Mouse (Mus musculus): Measurements from ENCODE around the gene Fam186b.
A peak's percentile ranks its signal among the peaks of the same experiment; 100 is the strongest.

Gene Fam186b

DNA sequence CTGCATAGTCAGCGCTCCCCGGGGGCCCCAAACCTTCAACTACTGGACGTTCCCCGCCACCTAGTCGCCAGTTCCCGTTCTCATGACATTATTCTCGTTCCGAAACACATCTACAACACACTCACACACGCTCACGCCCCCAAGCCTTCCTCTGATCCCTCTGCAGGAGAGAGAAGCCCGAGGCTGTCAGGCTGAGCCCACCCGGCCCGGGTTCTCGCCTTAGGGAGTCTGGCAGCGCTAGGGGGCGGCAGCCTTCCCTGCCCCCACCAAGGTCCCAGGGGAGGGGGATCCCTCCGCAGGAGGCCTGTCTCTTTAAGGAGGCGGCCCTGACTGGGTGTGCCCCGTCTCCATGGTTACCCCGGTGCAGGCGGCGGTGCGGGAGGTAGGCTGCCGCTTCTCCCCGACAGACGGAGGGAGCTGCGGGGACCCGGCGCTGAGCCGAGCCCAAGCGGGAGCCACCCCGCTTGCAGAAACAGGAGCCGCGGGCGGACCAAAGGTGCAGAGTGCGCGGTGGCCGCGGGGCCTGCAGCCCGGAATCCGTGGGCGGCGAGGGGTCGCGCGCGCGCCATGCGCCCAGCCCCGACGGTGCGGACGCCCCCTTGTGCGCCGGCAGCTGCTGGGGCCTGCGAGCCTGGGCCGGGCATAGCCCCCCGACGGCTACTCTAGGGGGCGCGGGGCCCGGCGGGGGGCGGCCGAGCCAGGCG is 71.3 kb downstream of the Fam186b start, which contains the start of gene Kcnh3:
Gene Kcnh3, plus strand, starts transcription at position 654 of the 704 bp plus-strand sequence.
- DNase-seq (ENCODE audit: low spot score in 2 of 2), result peak; percentile 76 to 80

GRCm38 (mm10) chr15:99223585-99224207 is 72.0 kb downstream of the Fam186b start:
- peak; percentile 78 to 81 for DNase-seq (ENCODE audit: low spot score in 2 of 2)

- no peak for DNase-seq (ENCODE audit: low spot score in 2 of 2)
These were observed 72.7 kb downstream of the Fam186b start for GRCm38 (mm10) chr15:99222794-99223584.

DNA sequence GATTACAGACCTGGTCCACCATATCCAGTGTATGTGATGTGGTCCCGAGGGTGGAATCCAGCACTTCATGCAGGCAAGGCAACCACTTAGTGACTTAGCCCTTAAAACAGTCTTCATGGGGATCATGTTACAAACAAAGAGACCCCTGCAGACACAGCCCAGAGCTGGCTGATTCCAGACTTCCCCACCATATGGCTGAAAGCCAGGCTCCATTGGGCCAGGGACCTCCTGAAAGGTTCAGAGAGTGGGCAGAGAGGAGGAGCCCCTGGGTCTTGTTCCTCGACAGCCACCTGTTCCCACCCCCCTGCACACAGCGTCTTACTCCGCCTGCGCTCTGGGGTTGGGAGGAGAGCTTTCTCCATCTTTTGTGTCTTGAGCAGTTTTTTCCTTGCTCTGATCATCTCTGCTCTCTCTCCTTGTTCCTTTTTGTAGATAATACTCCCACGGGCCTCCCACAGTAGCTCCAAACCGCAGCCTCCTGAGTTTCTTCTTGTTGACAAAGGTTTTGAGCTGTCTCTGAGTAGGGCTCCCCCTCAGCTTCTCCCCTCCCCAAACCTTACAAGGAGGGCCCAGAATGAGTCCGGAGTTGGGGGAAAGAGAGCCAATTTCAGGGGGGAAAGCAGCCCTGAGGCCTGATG is 74.3 kb downstream of the Fam186b start:
- peak in 1 of 2 experiments; percentile 52 for DNase-seq (ENCODE audit: low spot score in 2 of 2)

Data from frontal cortex, postnatal 36 days (tissue).